Mouse (Mus musculus) MEL (cell line): ENCODE measurements around the gene Rbak. TPM values are rescaled to one million over a fixed set of nuclear protein-coding genes. Genes with fewer than 3 reads are reported as not detected.
"Not testable (repeated sequence)": the region's sequence is repeated elsewhere in the genome, so short reads cannot be mapped to it uniquely, and the experiment has no call there.

Experiments used
- DNase-seq: peaks from one replicate; pipeline ENCODE4 v3.0.0; 2011; ENCODE audit warnings: low read depth, low spot score
- H3K27ac ChIP-seq: 2 replicates; pipeline ENCODE4 v1.5.1; 2012; ENCODE audit warnings: low read depth, mild to moderate bottlenecking, control low read depth, low read length, moderate library complexity; ENCODE audit not compliant: control insufficient read depth
- H3K27me3 ChIP-seq, 2 experiments: fragments of 150-350 bp in 1 of 2; sonication (generic) in 1 of 2; 2 replicates each; pipeline ENCODE4 v1.6.1; 2012; ENCODE audit warnings: low read length in 2 of 2, mild to moderate bottlenecking in 2 of 2, improper control_type of control experiment in 1 of 2, moderate library complexity in 1 of 2; ENCODE audit not compliant: insufficient read depth in 2 of 2, control insufficient read depth in 1 of 2
- H3K36me3 ChIP-seq, 2 experiments: 2 replicates each; pipeline ENCODE4 v1.6.1; 2012 to 2014; ENCODE audit warnings: low read length in 2 of 2, improper control_type of control experiment in 1 of 2, inconsistent platforms in 1 of 2, mild to moderate bottlenecking in 1 of 2; ENCODE audit not compliant: insufficient read depth in 2 of 2, control insufficient read depth in 1 of 2
- H3K4me1 ChIP-seq, 2 experiments: fragments of 150-350 bp in 1 of 2; sonication (generic) in 1 of 2; 2 replicates each; pipeline ENCODE4 v1.6.1; 2012; ENCODE audit warnings: low read length in 2 of 2, improper control_type of control experiment in 1 of 2, mild to moderate bottlenecking in 1 of 2; ENCODE audit not compliant: insufficient read depth in 2 of 2, control insufficient read depth in 1 of 2
- H3K4me3 ChIP-seq, 2 experiments: fragments of 150-350 bp in 1 of 2; sonication (generic) in 1 of 2; 2 replicates each; pipeline ENCODE4 v1.5.1; 2012; ENCODE audit warnings: low read depth in 2 of 2, low read length in 2 of 2, mild to moderate bottlenecking in 2 of 2, moderate library complexity in 2 of 2, control low read depth in 1 of 2, improper control_type of control experiment in 1 of 2; ENCODE audit not compliant: control insufficient read depth in 1 of 2, insufficient read depth in 1 of 2
- H3K79me2 ChIP-seq: 2 replicates; pipeline ENCODE4 v1.6.1; 2012; ENCODE audit warnings: mild to moderate bottlenecking, low read length, moderate library complexity; ENCODE audit not compliant: control insufficient read depth, poor library complexity, insufficient read depth
- H3K9ac ChIP-seq: 2 replicates; pipeline ENCODE4 v1.6.1; 2012; ENCODE audit warnings: low read depth, mild to moderate bottlenecking, control low read depth, low read length, moderate library complexity; ENCODE audit not compliant: control insufficient read depth, poor library complexity, severe bottlenecking
- H3K9me3 ChIP-seq: fragments of 150-350 bp; sonication (generic); replicated peaks from 2 replicates; pipeline ENCODE4 v1.6.1; 2012; ENCODE audit warnings: mild to moderate bottlenecking, low read length, improper control_type of control experiment, moderate library complexity; ENCODE audit not compliant: insufficient read depth
- BHLHE40 ChIP-seq: IDR thresholded peaks from 2 replicates; pipeline ENCODE4 v1.6.1; 2012; ENCODE audit warnings: low read depth, mild to moderate bottlenecking, inconsistent platforms, low read length, improper control_type of control experiment, borderline replicate concordance
- ELF1 ChIP-seq: IDR thresholded peaks from 2 replicates; pipeline ENCODE4 v1.6.1; 2014; ENCODE audit warnings: low read depth, mild to moderate bottlenecking, inconsistent platforms, low read length, improper control_type of control experiment, moderate library complexity
- GABPA ChIP-seq: IDR thresholded peaks from 2 replicates; pipeline ENCODE4 v1.6.1; 2012; ENCODE audit warnings: low read depth, mild to moderate bottlenecking, inconsistent platforms, low read length, improper control_type of control experiment, moderate library complexity
- GATA1 ChIP-seq: IDR thresholded peaks from 2 replicates; pipeline ENCODE4 v1.6.1; 2011; ENCODE audit warnings: low read depth, low read length, improper control_type of control experiment
- JUND ChIP-seq: IDR thresholded peaks from 2 replicates; pipeline ENCODE4 v1.6.1; 2011; ENCODE audit warnings: low read depth, mild to moderate bottlenecking, improper control_type of control experiment, low read length
- MAX ChIP-seq: IDR thresholded peaks from 2 replicates; pipeline ENCODE4 v1.6.1; 2011; ENCODE audit warnings: low read length, improper control_type of control experiment
- MYC ChIP-seq: IDR thresholded peaks from 2 replicates; pipeline ENCODE4 v1.6.1; 2011; ENCODE audit warnings: low read depth, mild to moderate bottlenecking, low read length, improper control_type of control experiment, moderate library complexity
- POLR2AphosphoS5 ChIP-seq: IDR thresholded peaks from 2 replicates; pipeline ENCODE4 v1.6.1; 2012; ENCODE audit warnings: low read depth, borderline replicate concordance, mild to moderate bottlenecking, inconsistent platforms, low read length, moderate library complexity, mixed read lengths
- UBTF ChIP-seq: IDR thresholded peaks from 2 replicates; pipeline ENCODE4 v1.6.1; 2012; ENCODE audit warnings: low read depth, mild to moderate bottlenecking, inconsistent platforms, low read length, improper control_type of control experiment, moderate library complexity, borderline replicate concordance; ENCODE audit not compliant: insufficient read depth
- USF1 ChIP-seq: IDR thresholded peaks from 2 replicates; pipeline ENCODE4 v1.6.1; 2014; ENCODE audit warnings: low read depth, mild to moderate bottlenecking, inconsistent platforms, low read length, improper control_type of control experiment, moderate library complexity
- ZNF384 ChIP-seq: IDR thresholded peaks from 2 replicates; pipeline ENCODE4 v1.6.1; 2012; ENCODE audit warnings: low read depth, mild to moderate bottlenecking, inconsistent platforms, low read length, improper control_type of control experiment
- polyA plus RNA-seq, 2 experiments: library from polyadenylated mRNA; stranded (reverse) in 1 of 2; unstranded in 1 of 2; fragments of >175 nt in 1 of 2; fragments of >200 nt in 1 of 2; gene quantifications; 2 replicates each; pipeline versions ENCODE4 v1.2.1 to v1.2.4; 2012; ENCODE audit warnings: low replicate concordance in 2 of 2, low read depth in 1 of 2; ENCODE audit not compliant: insufficient read length in 2 of 2, insufficient read depth in 1 of 2, missing spikeins in 1 of 2
- total RNA-seq: library from RNA; depleted of rRNA; stranded (reverse); fragments of 300-350 nt; gene quantifications from 2 replicates; pipeline ENCODE4 v1.2.3, GENCODE M21; 2012

Rbak gene
- total and polyA plus RNA-seq, 3 experiments = 7.4 to 7.5 TPM; not detected in 1

DNA sequence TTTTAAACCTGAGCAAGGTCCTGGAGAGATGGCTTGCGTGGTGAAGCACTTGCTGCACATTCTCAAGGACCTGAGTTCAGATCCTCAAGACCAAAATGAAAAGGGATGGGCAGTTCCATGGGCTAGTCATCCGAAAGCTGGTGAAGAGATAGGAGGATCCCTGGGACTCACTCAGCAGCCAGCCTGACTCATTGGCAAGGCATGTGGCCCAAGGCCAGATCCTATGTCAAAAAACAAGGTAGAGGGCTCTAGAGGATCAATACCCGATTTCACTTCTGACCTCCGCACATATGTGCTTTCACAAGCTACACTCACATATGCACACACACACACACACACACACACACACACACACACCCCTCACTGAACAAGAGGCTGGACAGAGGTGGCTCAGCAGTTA is 15.9 kb upstream of the Rbak start:
- no peak overlapping the region for H3K4me3 ChIP-seq
- H3K79me2 ChIP-seq = no peaks in the 10 kb centered on the region
- no peaks in the 10 kb centered on the region for H3K36me3 ChIP-seq
- H3K9ac ChIP-seq = no peak overlapping the region
- H3K4me1 ChIP-seq = no peaks in the 10 kb centered on the region
- no peaks in the 10 kb centered on the region for H3K9me3 ChIP-seq
- TF ChIP-seq POLR2AphosphoS5 = no peak
- TF ChIP-seq GABPA = no peak
- TF ChIP-seq MYC = no peak
- no peak for TF ChIP-seq UBTF
- TF ChIP-seq MAX = no peak
- no peak for TF ChIP-seq USF1
- no peak for TF ChIP-seq ELF1
- H3K27ac ChIP-seq = no peak overlapping the region
- peaks cover 0 to 5% of the 10 kb centered on the region in 2 experiments; a peak in 1 of 4 replicates for H3K27me3 ChIP-seq
- DNase-seq = no peak

DNA sequence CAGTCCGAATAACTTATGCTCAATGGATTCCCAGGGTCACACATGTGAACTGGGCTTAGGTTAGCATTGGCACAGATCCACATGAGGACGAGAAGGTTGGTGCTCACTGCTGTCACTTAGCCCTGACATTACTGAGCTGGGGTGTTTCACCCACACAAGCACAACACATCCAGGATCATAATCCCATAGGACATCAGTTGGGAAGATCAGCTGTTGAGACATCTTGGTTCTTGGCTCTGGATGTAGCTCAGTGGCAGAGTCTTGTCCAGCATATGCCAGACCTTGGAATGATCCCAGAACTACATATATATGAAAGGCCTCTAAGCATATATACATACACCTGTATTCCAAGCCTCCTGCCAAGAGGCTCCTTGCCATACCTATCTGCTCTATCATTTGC is 14.6 kb upstream of the Rbak start:
- no peak overlapping the region for H3K4me3 ChIP-seq
- H3K9me3 ChIP-seq = no peaks in the 10 kb centered on the region
- no peaks in the 10 kb centered on the region for H3K4me1 ChIP-seq
- no peak overlapping the region for H3K27ac ChIP-seq
- peaks cover 0 to 5% of the 10 kb centered on the region in 2 experiments; a peak in 1 of 4 replicates for H3K27me3 ChIP-seq
- no peak for TF ChIP-seq JUND
- TF ChIP-seq GATA1 = no peak
- TF ChIP-seq ZNF384 = no peak
- TF ChIP-seq BHLHE40 = no peak
- no peak for DNase-seq
- no peaks in the 10 kb centered on the region for H3K36me3 ChIP-seq
- H3K9ac ChIP-seq = no peak overlapping the region
- no peaks in the 10 kb centered on the region for H3K79me2 ChIP-seq

DNA sequence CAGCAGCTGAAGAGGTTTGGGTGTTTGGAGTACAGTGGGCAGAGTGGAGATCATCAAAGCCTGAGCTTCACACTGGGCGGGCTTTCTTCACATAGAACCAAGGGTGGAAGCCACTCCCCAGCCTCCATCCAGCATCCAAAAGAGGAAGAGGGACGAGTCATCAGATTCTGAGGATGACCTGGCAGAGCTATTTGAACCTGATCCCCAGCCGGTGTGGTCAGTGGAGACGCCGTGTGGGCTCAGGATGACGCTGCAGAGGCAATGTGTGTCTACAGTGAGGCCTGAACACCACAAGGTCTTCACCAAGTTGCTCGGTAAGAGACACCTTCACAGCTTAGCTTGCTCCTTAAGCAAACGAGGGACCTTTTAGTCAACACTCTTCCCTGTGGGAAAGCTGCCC is 14.2 kb upstream of the Rbak start:
- not testable (repeated sequence) for H3K4me1 ChIP-seq, H3K36me3 ChIP-seq, H3K9me3 ChIP-seq, H3K4me3 ChIP-seq, H3K27ac ChIP-seq, H3K27me3 ChIP-seq, H3K79me2 ChIP-seq, H3K9ac ChIP-seq, DNase-seq
